Mouse (Mus musculus) ES-E14 (cell line): ENCODE results near the gene Znhit1. TPM values are rescaled to one million over a fixed set of nuclear protein-coding genes. Genes with fewer than 3 reads are reported as not detected.

Source experiments
- DNase-seq: peaks from one replicate; pipeline ENCODE4 v3.0.0-alpha.2; 2013; ENCODE audit warnings: low read depth, low spot score
- H3K27ac ChIP-seq: 2 replicates; pipeline ENCODE4 v1.5.1; 2012; ENCODE audit warnings: low read depth, mild to moderate bottlenecking, low read length, moderate library complexity, mixed read lengths; ENCODE audit not compliant: poor library complexity, insufficient read depth, severe bottlenecking
- H3K36me3 ChIP-seq: 2 replicates; pipeline ENCODE4 v1.6.1; 2012; ENCODE audit warnings: mild to moderate bottlenecking, low read length, moderate library complexity, mixed read lengths; ENCODE audit not compliant: control insufficient read depth, poor library complexity, insufficient read depth, severe bottlenecking
- H3K4me1 ChIP-seq, 2 experiments: fragments of 150-350 bp in 1 of 2; sonication (generic) in 1 of 2; 2 replicates each; pipeline ENCODE4 v1.6.1; 2012; ENCODE audit warnings: low read length in 2 of 2, mild to moderate bottlenecking in 1 of 2, mixed read lengths in 1 of 2; ENCODE audit not compliant: control insufficient read depth in 2 of 2, insufficient read depth in 2 of 2, poor library complexity in 1 of 2
- H3K4me3 ChIP-seq, 2 experiments: fragments of 150-350 bp in 1 of 2; sonication (generic) in 1 of 2; 2 replicates each; pipeline ENCODE4 v1.5.1; 2012; ENCODE audit warnings: low read length in 2 of 2, low read depth in 1 of 2, mild to moderate bottlenecking in 1 of 2, mixed read lengths in 1 of 2; ENCODE audit not compliant: insufficient read depth in 1 of 2, poor library complexity in 1 of 2, severe bottlenecking in 1 of 2
- H3K9ac ChIP-seq: 2 replicates; pipeline ENCODE4 v1.6.1; 2012; ENCODE audit warnings: low read depth, mild to moderate bottlenecking, low read length, mixed read lengths; ENCODE audit not compliant: poor library complexity, insufficient read depth, severe bottlenecking
- H3K9me3 ChIP-seq: fragments of 150-350 bp; sonication (generic); 2 replicates; pipeline ENCODE4 v1.6.1; 2012; ENCODE audit warnings: low read depth, mild to moderate bottlenecking, low read length; ENCODE audit not compliant: control insufficient read depth, insufficient read depth
- CHD2 ChIP-seq: IDR thresholded peaks from 2 replicates; pipeline ENCODE4 v1.6.1; 2014; ENCODE audit warnings: mild to moderate bottlenecking, low read depth, low read length, inconsistent platforms
- HCFC1 ChIP-seq: IDR thresholded peaks from 2 replicates; pipeline ENCODE4 v1.6.1; 2012; ENCODE audit warnings: low read length, inconsistent platforms, borderline replicate concordance; ENCODE audit not compliant: insufficient read depth
- MAFK ChIP-seq: IDR thresholded peaks from 2 replicates; pipeline ENCODE4 v1.6.1; 2014; ENCODE audit warnings: mild to moderate bottlenecking, low read depth, low read length, inconsistent platforms; ENCODE audit not compliant: insufficient read depth
- ZC3H11A ChIP-seq: IDR thresholded peaks from 2 replicates; pipeline ENCODE4 v1.6.1; 2012; ENCODE audit warnings: low read depth, mild to moderate bottlenecking, inconsistent platforms, low read length, borderline replicate concordance
- ZNF384 ChIP-seq: IDR thresholded peaks from 2 replicates; pipeline ENCODE4 v1.6.1; 2012; ENCODE audit warnings: low read depth, low read length, inconsistent platforms
- in situ Hi-C, 2 experiments: fragments of 600-800 bp; cut with MboI; formaldehyde crosslinking; loops; one replicate each; pipeline ENCODE4 v1.15.1; 2025; ENCODE audit warnings: low sequenced_read_pairs in 2 of 2, inconsistent platforms in 1 of 2; ENCODE audit not compliant: unreplicated experiment in 2 of 2
- total RNA-seq: library from RNA; depleted of rRNA; stranded (reverse); fragments of 300-350 nt; gene quantifications from 2 replicates; pipeline ENCODE4 v1.2.3, GENCODE M21; 2012

Gene Znhit1
- total RNA-seq, 1 experiment: 46.0 TPM

- H3K9ac ChIP-seq: 0 out of 2 replicates have a peak overlapping the region, but pooled peaks have one; percentile 7
Measured at GRCm38 (mm10) chr5:136999449-136999848, 11.6 kb upstream of the Znhit1 start.

GRCm38 (mm10) chr5:136989801-136990200, 2.0 kb upstream of the Znhit1 start:
- TF ChIP-seq CHD2 (no peak), ZC3H11A (no peak), ZNF384 (no peak), HCFC1 (no peak), MAFK (no peak)
- no peaks in the 10 kb centered on the region for H3K9me3 ChIP-seq
- in situ Hi-C loops: no loop called here

More at GRCm38 (mm10) chr5:136999449-136999848, 11.6 kb upstream of the Znhit1 start:
- no peak for TF ChIP-seq MAFK
- peak; percentile 60; the same call in 1 of the 2 replicates for TF ChIP-seq ZNF384
- Histone ChIP-seq H3K4me1 (peaks cover 2 to 6% of the 10 kb centered on the region in 2 experiments; a peak in 3 of 4 replicates), H3K27ac (no peak overlapping the region), H3K36me3 (peaks cover 11% of the 10 kb centered on the region), H3K4me3 (no peak overlapping the region; a peak in 1 of 4 replicates), H3K9me3 (no peaks in the 10 kb centered on the region)
- in situ Hi-C loops: no loop called here
- DNase-seq: no peak

GRCm38 (mm10) chr5:136988420-136988819, 599 bp upstream of the Znhit1 start:
- Histone ChIP-seq H3K4me3 (peak overlapping the region; percentile 75 to 89), H3K9ac (peak overlapping the region; percentile 85), H3K36me3 (peaks cover 37% of the 10 kb centered on the region), H3K9me3 (no peaks in the 10 kb centered on the region), H3K4me1 (0 out of 4 replicates have a peak, but pooled peaks cover 0 to 7% of the 10 kb centered on the region in 2 experiments), H3K27ac (no peak overlapping the region)
- in situ Hi-C loops: no loop called here
- no peak for DNase-seq
- TF ChIP-seq CHD2 (no peak), MAFK (no peak), ZC3H11A (no peak), ZNF384 (no peak), HCFC1 (no peak)

More at GRCm38 (mm10) chr5:136989801-136990200, 2.0 kb upstream of the Znhit1 start:
- peaks cover 50% of the 10 kb centered on the region for H3K36me3 ChIP-seq
- no peak overlapping the region for H3K4me3 ChIP-seq
- no peak overlapping the region for H3K27ac ChIP-seq
- no peak overlapping the region for H3K9ac ChIP-seq
- peaks cover 0 to 12% of the 10 kb centered on the region in 2 experiments; a peak in 1 of 4 replicates for H3K4me1 ChIP-seq
- no peak for DNase-seq

GRCm38 (mm10) chr5:136987138-136987933, 485 bp downstream of the Znhit1 start:
- DNase-seq: peak; percentile 47
- Histone ChIP-seq H3K36me3 (peaks cover 31% of the 10 kb centered on the region), H3K27ac (peak overlapping the region; percentile 71), H3K9ac (peak overlapping the region; percentile 85), H3K9me3 (no peaks in the 10 kb centered on the region), H3K4me3 (peak overlapping the region; percentile 75 to 89), H3K4me1 (0 out of 4 replicates have a peak, but pooled peaks cover 0 to 9% of the 10 kb centered on the region in 2 experiments)
- TF ChIP-seq MAFK: 0 out of 2 replicates have a peak, but pooled peaks have one; percentile 10
- TF ChIP-seq HCFC1: no peak; the same call in 1 of the 2 replicates
- in situ Hi-C loops: no loop called here
